Mouse (Mus musculus) c-Kit-positive CD71-negative TER-119-negative erythroid progenitor cells, embryonic 14.5 days (primary cell): ENCODE measurements around the gene Slc25a23.
A peak's percentile ranks its signal among the peaks of the same experiment; 100 is the strongest.

Experiments
- DNase-seq: peaks from one replicate; pipeline ENCODE4 v3.0.0-alpha.2; 2013; ENCODE audit warnings: low read depth

Slc25a23 gene

DNA sequence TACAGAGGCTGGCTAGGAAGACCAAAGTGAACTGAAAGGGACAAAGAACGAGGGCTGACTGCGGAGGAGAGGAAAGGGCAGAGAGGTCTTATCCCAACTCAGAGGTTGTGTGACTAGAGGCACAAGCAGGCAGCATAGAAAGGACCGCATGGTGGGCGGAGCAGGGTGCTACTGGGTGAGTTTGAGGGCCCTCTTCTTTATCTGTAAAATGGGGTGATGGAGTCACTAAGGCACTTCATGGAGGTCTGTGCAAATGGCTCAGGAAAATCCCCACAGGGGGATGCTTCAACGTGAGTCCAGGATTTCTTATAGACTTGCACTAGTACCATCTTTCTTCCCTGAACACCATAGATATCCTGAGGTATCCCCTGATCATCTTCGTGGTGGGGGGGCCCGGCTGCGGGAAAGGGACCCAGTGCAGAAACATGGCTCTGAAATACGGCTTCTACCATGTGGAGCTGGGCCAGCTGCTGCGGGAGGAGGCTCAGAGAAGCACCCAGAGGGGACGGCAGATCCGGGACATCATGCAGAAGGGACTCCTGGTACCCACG is 47.3 kb downstream of the Slc25a23 start:
- no peak for DNase-seq

- peak; percentile 98 for DNase-seq
Observed at GRCm38 (mm10) chr17:57011236-57012141, 48.2 kb downstream of the Slc25a23 start, which contains the start of the genes Gtf2f1 and Gm17949. Gene Gtf2f1, minus strand, starts transcription at chr17:57011288. Gene Gm17949, plus strand, starts transcription at chr17:57011469.

DNA sequence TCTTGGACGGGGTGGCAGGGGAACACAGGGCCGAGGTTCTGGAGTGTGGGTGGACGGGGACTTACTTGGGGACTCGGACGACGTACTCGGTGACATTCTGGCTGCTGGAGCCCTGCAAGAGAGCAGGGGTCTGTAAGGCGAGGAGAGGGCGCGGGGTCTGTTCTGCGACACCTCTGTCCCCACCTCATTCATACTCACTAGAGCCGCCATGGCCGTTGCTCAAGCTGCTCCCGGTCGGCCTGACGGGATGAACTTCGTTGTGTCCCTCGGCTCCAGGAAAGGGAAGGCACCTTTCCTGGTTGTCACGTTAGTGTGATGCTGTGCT is 48.8 kb downstream of the Slc25a23 start:
- DNase-seq = no peak

DNA sequence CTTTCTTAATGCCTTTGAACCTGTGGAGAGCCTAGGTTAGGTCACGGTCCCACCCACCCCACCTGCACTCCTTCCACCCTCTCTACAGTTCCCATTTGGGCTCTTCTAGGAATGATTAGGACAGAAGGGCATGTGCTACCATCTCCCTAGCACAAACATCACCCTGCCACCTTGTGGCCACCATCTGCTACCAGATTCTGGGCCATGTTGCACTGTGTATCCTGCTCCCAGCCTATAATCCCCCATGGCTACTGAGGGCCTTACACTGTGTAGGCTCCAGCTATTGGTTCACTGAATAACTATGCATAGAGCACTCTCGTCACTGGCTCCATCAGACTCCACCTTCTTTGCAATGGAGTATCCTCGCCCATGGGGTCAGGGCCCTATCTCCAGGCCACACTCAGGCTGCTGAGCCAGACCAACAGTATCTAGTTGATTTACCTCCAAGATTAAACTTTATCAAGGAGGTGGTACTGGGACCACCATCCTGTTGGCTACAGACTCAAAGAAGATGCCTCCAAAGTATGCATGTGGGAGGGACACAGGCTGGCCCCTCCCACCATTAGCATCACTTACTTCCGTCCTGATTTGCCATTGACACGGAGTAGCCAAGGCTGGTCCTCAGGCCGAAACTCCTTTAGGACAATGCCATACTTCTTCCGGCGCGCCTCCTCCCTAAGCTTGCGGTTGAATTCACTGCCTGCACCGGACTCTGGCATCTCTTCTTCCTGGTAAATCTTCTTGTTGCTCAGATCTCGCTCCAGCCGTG is 52.3 kb downstream of the Slc25a23 start:
- DNase-seq = no peak

GRCm38 (mm10) chr17:57003994-57004393 is 55.7 kb downstream of the Slc25a23 start:
- no peak for DNase-seq

- no peak for DNase-seq
Observed at GRCm38 (mm10) chr17:57001228-57001627, 58.4 kb downstream of the Slc25a23 start.

- no peak for DNase-seq
Observed at GRCm38 (mm10) chr17:56999968-57000609, 59.6 kb downstream of the Slc25a23 start, which contains the start of gene Pspn. Gene Pspn, minus strand, starts transcription at chr17:57000018.

GRCm38 (mm10) chr17:56999414-56999813 is 60.2 kb downstream of the Slc25a23 start:
- DNase-seq = no peak

DNA sequence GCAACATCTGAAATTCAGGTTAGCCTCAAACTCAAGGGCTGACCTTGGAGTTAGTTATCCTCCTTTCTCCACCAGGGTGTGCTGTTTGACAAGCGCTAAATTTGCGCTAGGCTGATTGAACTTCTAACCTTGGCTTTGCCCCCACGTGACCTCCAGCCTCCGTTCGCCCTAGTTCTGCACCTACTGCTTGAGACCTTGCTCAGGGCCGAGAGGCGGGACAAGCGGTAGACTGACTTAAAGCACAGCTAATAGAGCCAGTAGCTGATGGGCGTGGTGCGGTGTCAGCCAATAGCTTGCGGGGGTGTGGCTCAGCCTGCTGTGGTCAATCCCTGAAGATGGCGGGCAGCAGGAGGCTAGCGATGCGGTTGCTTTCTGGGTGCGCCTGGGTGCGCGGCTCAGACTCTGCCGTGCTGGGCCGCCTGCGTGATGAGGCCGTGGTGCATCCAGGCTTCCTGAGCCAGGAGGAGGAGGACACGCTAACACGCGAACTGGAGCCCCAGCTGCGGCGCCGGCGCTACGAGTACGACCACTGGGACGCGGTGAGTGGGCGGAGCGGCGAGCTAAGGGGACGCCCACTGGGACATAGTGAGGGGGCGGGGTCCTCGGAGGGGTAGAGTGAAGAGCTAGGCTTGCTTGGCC is 62.5 kb downstream of the Slc25a23 start, which contains the start of gene Alkbh7:
Gene Alkbh7 (plus strand): TSS at position 311 of the 639 bp plus-strand sequence.
- DNase-seq = peak; percentile 99

DNA sequence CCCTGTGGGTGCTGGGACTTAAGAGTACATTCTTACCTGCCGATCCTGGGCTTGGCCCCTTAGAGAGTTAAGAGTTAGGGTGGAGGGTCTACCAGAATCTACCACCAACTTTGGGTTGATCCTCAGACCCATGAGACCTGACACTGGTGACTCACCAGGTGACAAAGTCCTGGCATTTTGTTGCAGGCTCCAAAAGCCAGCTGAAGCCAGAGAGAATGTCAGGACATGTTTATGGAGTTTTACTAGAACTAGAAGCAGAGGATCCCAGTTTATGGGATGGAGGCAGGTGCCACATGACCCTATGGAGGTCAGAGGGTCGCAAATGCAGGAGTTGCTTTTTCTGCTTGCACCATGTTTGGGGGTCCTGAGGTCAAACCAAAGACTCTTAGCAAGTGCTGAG is 63.2 kb downstream of the Slc25a23 start:
- DNase-seq = no peak

- DNase-seq = no peak
Observed at GRCm38 (mm10) chr17:56995046-56995445, 64.6 kb downstream of the Slc25a23 start.
